Mouse (Mus musculus): ENCODE data around the gene Pla2g12b. TPM values are rescaled to one million over a fixed set of nuclear protein-coding genes. Genes with fewer than 3 reads are reported as not detected.
"Not testable (repeated sequence)": the region's sequence is repeated elsewhere in the genome, so short reads cannot be mapped to it uniquely, and the experiment has no call there.

The Pla2g12b gene
- polyA plus RNA-seq, 1 experiment = not detected

- no peaks in the 10 kb centered on the region for H3K4me1 ChIP-seq (ENCODE audit: control insufficient read depth, insufficient read depth, insufficient read length, low read length)
- no peak overlapping the region for H3K4me3 ChIP-seq (ENCODE audit: insufficient read depth, low read depth, low read length)
- H3K27ac ChIP-seq (replicated peaks; ENCODE audit: low read depth, low read length) = no peak overlapping the region
Measured at GRCm38 (mm10) chr10:59386951-59387350, 16.5 kb upstream of the Pla2g12b start.

- no peak overlapping the region for H3K27ac ChIP-seq (replicated peaks; ENCODE audit: low read depth, low read length)
- H3K4me1 ChIP-seq (ENCODE audit: control insufficient read depth, insufficient read depth, insufficient read length, low read length) = no peaks in the 10 kb centered on the region
- H3K4me3 ChIP-seq (ENCODE audit: insufficient read depth, low read depth, low read length) = no peak overlapping the region
Measured at GRCm38 (mm10) chr10:59389652-59390051, 13.8 kb upstream of the Pla2g12b start.

GRCm38 (mm10) chr10:59391907-59392306, 11.6 kb upstream of the Pla2g12b start:
- no peak overlapping the region for H3K4me3 ChIP-seq (ENCODE audit: insufficient read depth, low read depth, low read length)
- H3K27ac ChIP-seq (replicated peaks; ENCODE audit: low read depth, low read length) = no peak overlapping the region
- H3K4me1 ChIP-seq (ENCODE audit: control insufficient read depth, insufficient read depth, insufficient read length, low read length) = no peaks in the 10 kb centered on the region

GRCm38 (mm10) chr10:59395461-59395860, 8.0 kb upstream of the Pla2g12b start, which contains the start of gene Gm10273:
Gene Gm10273 (plus strand): TSS chr10:59395632.
- not testable (repeated sequence) for H3K4me3 ChIP-seq (ENCODE audit: insufficient read depth, low read depth, low read length); H3K4me1 ChIP-seq (ENCODE audit: control insufficient read depth, insufficient read depth, insufficient read length, low read length); H3K27ac ChIP-seq (replicated peaks; ENCODE audit: low read depth, low read length)

GRCm38 (mm10) chr10:59403793-59404149, 311 bp downstream of the Pla2g12b start:
- H3K4me3 ChIP-seq (ENCODE audit: insufficient read depth, low read depth, low read length) = no peak overlapping the region
- H3K4me1 ChIP-seq (ENCODE audit: control insufficient read depth, insufficient read depth, insufficient read length, low read length) = no peaks in the 10 kb centered on the region
- H3K27ac ChIP-seq (replicated peaks; ENCODE audit: low read depth, low read length) = no peak overlapping the region

- no peaks in the 10 kb centered on the region for H3K4me1 ChIP-seq (ENCODE audit: control insufficient read depth, insufficient read depth, insufficient read length, low read length)
- no peak overlapping the region for H3K4me3 ChIP-seq (ENCODE audit: insufficient read depth, low read depth, low read length)
- H3K27ac ChIP-seq (replicated peaks; ENCODE audit: low read depth, low read length) = no peak overlapping the region
Measured at GRCm38 (mm10) chr10:59408499-59408898, 5.0 kb downstream of the Pla2g12b start.

GRCm38 (mm10) chr10:59410264-59410663, 6.8 kb downstream of the Pla2g12b start:
- H3K4me1 ChIP-seq (ENCODE audit: control insufficient read depth, insufficient read depth, insufficient read length, low read length) = no peaks in the 10 kb centered on the region
- H3K27ac ChIP-seq (replicated peaks; ENCODE audit: low read depth, low read length) = no peak overlapping the region

GRCm38 (mm10) chr10:59413711-59414110, 10.3 kb downstream of the Pla2g12b start:
- no peak overlapping the region for H3K4me3 ChIP-seq (ENCODE audit: insufficient read depth, low read depth, low read length)
- H3K4me1 ChIP-seq (ENCODE audit: control insufficient read depth, insufficient read depth, insufficient read length, low read length) = no peaks in the 10 kb centered on the region
- no peak overlapping the region for H3K27ac ChIP-seq (replicated peaks; ENCODE audit: low read depth, low read length)

More at GRCm38 (mm10) chr10:59410264-59410663, 6.8 kb downstream of the Pla2g12b start:
- no peak overlapping the region for H3K4me3 ChIP-seq (ENCODE audit: insufficient read depth, low read depth, low read length)

GRCm38 (mm10) chr10:59416623-59417022, 13.2 kb downstream of the Pla2g12b start:
- H3K4me1 ChIP-seq (ENCODE audit: control insufficient read depth, insufficient read depth, insufficient read length, low read length) = no peaks in the 10 kb centered on the region
- H3K27ac ChIP-seq (replicated peaks; ENCODE audit: low read depth, low read length) = no peak overlapping the region
- H3K4me3 ChIP-seq (ENCODE audit: insufficient read depth, low read depth, low read length) = no peak overlapping the region

- H3K27ac ChIP-seq (replicated peaks; ENCODE audit: low read depth, low read length) = no peak overlapping the region
- no peak overlapping the region for H3K4me3 ChIP-seq (ENCODE audit: insufficient read depth, low read depth, low read length)
- 0 out of 2 replicates have a peak, but pooled peaks cover 4% of the 10 kb centered on the region for H3K4me1 ChIP-seq (ENCODE audit: control insufficient read depth, insufficient read depth, insufficient read length, low read length)
Measured at GRCm38 (mm10) chr10:59419516-59419915, 16.1 kb downstream of the Pla2g12b start.

- Histone ChIP-seq H3K4me1 (ENCODE audit: control insufficient read depth, insufficient read depth, insufficient read length, low read length) (0 out of 2 replicates have a peak, but pooled peaks cover 4% of the 10 kb centered on the region), H3K27ac (replicated peaks; ENCODE audit: low read depth, low read length) (0 out of 2 replicates have a peak overlapping the region, but pooled peaks have one; percentile 10)
Measured at GRCm38 (mm10) chr10:59424453-59424852, 21.0 kb downstream of the Pla2g12b start.

GRCm38 (mm10) chr10:59425369-59425768, 21.9 kb downstream of the Pla2g12b start:
- Histone ChIP-seq H3K4me3 (ENCODE audit: insufficient read depth, low read depth, low read length) (no peak overlapping the region), H3K4me1 (ENCODE audit: control insufficient read depth, insufficient read depth, insufficient read length, low read length) (0 out of 2 replicates have a peak, but pooled peaks cover 4% of the 10 kb centered on the region), H3K27ac (replicated peaks; ENCODE audit: low read depth, low read length) (no peak overlapping the region)

More at GRCm38 (mm10) chr10:59424453-59424852, 21.0 kb downstream of the Pla2g12b start:
- H3K4me3 ChIP-seq (ENCODE audit: insufficient read depth, low read depth, low read length) = no peak overlapping the region

GRCm38 (mm10) chr10:59426371-59426770, 22.9 kb downstream of the Pla2g12b start:
- peaks cover 10% of the 10 kb centered on the region for H3K4me1 ChIP-seq (ENCODE audit: control insufficient read depth, insufficient read depth, insufficient read length, low read length)
- no peak overlapping the region for H3K4me3 ChIP-seq (ENCODE audit: insufficient read depth, low read depth, low read length)
- H3K27ac ChIP-seq (replicated peaks; ENCODE audit: low read depth, low read length) = no peak overlapping the region

GRCm38 (mm10) chr10:59429448-59430135, 26.1 kb downstream of the Pla2g12b start:
- Histone ChIP-seq H3K4me1 (ENCODE audit: control insufficient read depth, insufficient read depth, insufficient read length, low read length) (peaks cover 6% of the 10 kb centered on the region), H3K4me3 (ENCODE audit: insufficient read depth, low read depth, low read length) (no peak overlapping the region), H3K27ac (replicated peaks; ENCODE audit: low read depth, low read length) (no peak overlapping the region)

- peaks cover 6% of the 10 kb centered on the region for H3K4me1 ChIP-seq (ENCODE audit: control insufficient read depth, insufficient read depth, insufficient read length, low read length)
- no peak overlapping the region for H3K4me3 ChIP-seq (ENCODE audit: insufficient read depth, low read depth, low read length)
- H3K27ac ChIP-seq (replicated peaks; ENCODE audit: low read depth, low read length) = no peak overlapping the region
Measured at GRCm38 (mm10) chr10:59430701-59431218, 27.3 kb downstream of the Pla2g12b start.

GRCm38 (mm10) chr10:59435746-59436145, 32.3 kb downstream of the Pla2g12b start:
- no peak overlapping the region for H3K4me3 ChIP-seq (ENCODE audit: insufficient read depth, low read depth, low read length)
- peaks cover 22% of the 10 kb centered on the region for H3K4me1 ChIP-seq (ENCODE audit: control insufficient read depth, insufficient read depth, insufficient read length, low read length)
- no peak overlapping the region for H3K27ac ChIP-seq (replicated peaks; ENCODE audit: low read depth, low read length)

Measured in brown adipose tissue, adult 24 weeks (tissue).